Mouse (Mus musculus): ENCODE results near the gene Rab5if.

DNA sequence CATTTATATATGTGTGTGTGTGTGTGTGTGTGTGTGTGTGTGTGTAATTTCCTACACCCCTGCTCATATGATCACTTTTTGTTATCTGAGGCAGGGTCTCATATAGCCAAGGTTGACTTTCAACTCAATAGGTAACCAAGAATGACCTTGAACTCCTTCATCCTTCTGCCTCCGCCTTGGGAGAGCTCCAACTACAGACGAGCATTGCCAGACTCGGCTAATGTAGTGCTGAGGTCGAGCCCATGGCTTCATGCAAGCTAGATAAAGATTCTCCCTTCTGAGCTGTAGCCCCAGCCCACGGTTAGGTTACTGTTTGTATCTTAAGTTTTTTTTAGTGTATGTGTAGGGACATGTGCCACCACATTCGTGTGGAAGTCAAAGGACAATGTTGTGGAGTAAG is 39.0 kb downstream of the Rab5if start:
- TF ChIP-seq CTCF (IDR thresholded peaks at IDR 0.05; ENCODE audit: low read depth), result no peak
- no peak for TF ChIP-seq EP300 (optimal IDR thresholded peaks at IDR 0.05)
